Mouse (Mus musculus): ENCODE measurements around the gene Ncaph. TPM values are rescaled to one million over a fixed set of nuclear protein-coding genes. Genes with fewer than 3 reads are reported as not detected.
"Not testable (repeated sequence)": the region's sequence is repeated elsewhere in the genome, so short reads cannot be mapped to it uniquely, and the experiment has no call there.

Ncaph gene
- polyA plus RNA-seq, 1 experiment from 2014 or later: 83.7 TPM

- H3K4me3 ChIP-seq: no peak overlapping the region
- H3K9me3 ChIP-seq: no peaks in the 10 kb centered on the region
- DNase-seq (ENCODE audit: low spot score): no peak
- H3K36me3 ChIP-seq: peaks cover 33% of the 10 kb centered on the region
- H3K4me1 ChIP-seq (replicated peaks): peaks cover 34% of the 10 kb centered on the region
- no peaks in the 10 kb centered on the region for H3K27me3 ChIP-seq (ENCODE audit: insufficient read depth, poor library complexity, severe bottlenecking)
- no peak overlapping the region for H3K27ac ChIP-seq
- WGBS: 87% methylated on average over 10 of the region's 10 CpGs
These were observed 4.2 kb upstream of the Ncaph start for GRCm38 (mm10) chr2:127137838-127138420.

- Histone ChIP-seq H3K9me3 (no peaks in the 10 kb centered on the region), H3K4me1 (replicated peaks) (peaks cover 34% of the 10 kb centered on the region), H3K36me3 (peaks cover 33% of the 10 kb centered on the region), H3K27me3 (ENCODE audit: insufficient read depth, poor library complexity, severe bottlenecking) (no peaks in the 10 kb centered on the region), H3K27ac (0 out of 2 replicates have a peak overlapping the region, but pooled peaks have one; percentile 35), H3K4me3 (no peak overlapping the region)
- DNase-seq (ENCODE audit: low spot score): peak; percentile 14
- WGBS: 45% methylated on average over 5 of the region's 5 CpGs
These were observed 3.2 kb upstream of the Ncaph start for GRCm38 (mm10) chr2:127136979-127137378.

GRCm38 (mm10) chr2:127135255-127135654 lies 1.5 kb upstream of the Ncaph start:
- Histone ChIP-seq H3K4me1 (replicated peaks) (peaks cover 41% of the 10 kb centered on the region), H3K36me3 (peaks cover 20% of the 10 kb centered on the region)
- H3K27me3 ChIP-seq (ENCODE audit: insufficient read depth, poor library complexity, severe bottlenecking); DNase-seq (ENCODE audit: low spot score); H3K9me3 ChIP-seq; H3K27ac ChIP-seq; H3K4me3 ChIP-seq: not testable (repeated sequence)
- WGBS: 38% methylated on average over 3 of the region's 3 CpGs

GRCm38 (mm10) chr2:127131353-127131752 lies 2.4 kb downstream of the Ncaph start:
- 80% methylated on average over 8 of the region's 8 CpGs for WGBS
- H3K4me3 ChIP-seq: no peak overlapping the region

GRCm38 (mm10) chr2:127128926-127129325 lies 4.8 kb downstream of the Ncaph start:
- Histone ChIP-seq H3K4me1 (replicated peaks) (peaks cover 23% of the 10 kb centered on the region), H3K9me3 (no peaks in the 10 kb centered on the region), H3K4me3 (no peak overlapping the region), H3K36me3 (peaks cover 60% of the 10 kb centered on the region), H3K27ac (no peak overlapping the region), H3K27me3 (ENCODE audit: insufficient read depth, poor library complexity, severe bottlenecking) (no peaks in the 10 kb centered on the region)
- DNase-seq (ENCODE audit: low spot score): no peak
- 91% methylated on average over 5 of the region's 5 CpGs for WGBS

More at GRCm38 (mm10) chr2:127131353-127131752, 2.4 kb downstream of the Ncaph start:
- Histone ChIP-seq H3K36me3 (peaks cover 36% of the 10 kb centered on the region), H3K4me1 (replicated peaks) (peaks cover 31% of the 10 kb centered on the region), H3K27me3 (ENCODE audit: insufficient read depth, poor library complexity, severe bottlenecking) (no peaks in the 10 kb centered on the region), H3K9me3 (no peaks in the 10 kb centered on the region), H3K27ac (no peak overlapping the region)
- DNase-seq (ENCODE audit: low spot score): no peak

- 92% methylated on average over 8 of the region's 8 CpGs for WGBS
- H3K9me3 ChIP-seq: no peaks in the 10 kb centered on the region
- DNase-seq (ENCODE audit: low spot score): no peak
- no peak overlapping the region for H3K4me3 ChIP-seq
- no peak overlapping the region for H3K27ac ChIP-seq
- H3K27me3 ChIP-seq (ENCODE audit: insufficient read depth, poor library complexity, severe bottlenecking): no peaks in the 10 kb centered on the region
- H3K4me1 ChIP-seq (replicated peaks): no peaks in the 10 kb centered on the region
- peaks cover 99% of the 10 kb centered on the region for H3K36me3 ChIP-seq
These were observed 12.0 kb downstream of the Ncaph start for GRCm38 (mm10) chr2:127121591-127122235.

GRCm38 (mm10) chr2:127108986-127109385 lies 24.8 kb downstream of the Ncaph start:
- H3K4me3 ChIP-seq: no peak overlapping the region
- no peaks in the 10 kb centered on the region for H3K27me3 ChIP-seq (ENCODE audit: insufficient read depth, poor library complexity, severe bottlenecking)
- DNase-seq (ENCODE audit: low spot score): no peak
- no peak overlapping the region for H3K27ac ChIP-seq
- H3K4me1 ChIP-seq (replicated peaks): no peaks in the 10 kb centered on the region
- H3K9me3 ChIP-seq: no peaks in the 10 kb centered on the region
- WGBS: 94% methylated on average over 4 of the region's 4 CpGs
- peaks cover 100% of the 10 kb centered on the region for H3K36me3 ChIP-seq

GRCm38 (mm10) chr2:127092000-127092399 lies 41.8 kb downstream of the Ncaph start:
- Histone ChIP-seq H3K9me3 (no peaks in the 10 kb centered on the region), H3K27me3 (ENCODE audit: insufficient read depth, poor library complexity, severe bottlenecking) (no peaks in the 10 kb centered on the region), H3K4me1 (replicated peaks) (no peaks in the 10 kb centered on the region), H3K36me3 (0 out of 2 replicates have a peak, but pooled peaks cover 3% of the 10 kb centered on the region), H3K4me3 (no peak overlapping the region), H3K27ac (no peak overlapping the region)
- 78% methylated on average over 8 of the region's 8 CpGs for WGBS
- no peak for DNase-seq (ENCODE audit: low spot score)

GRCm38 (mm10) chr2:127090151-127090550 lies 43.6 kb downstream of the Ncaph start:
- H3K27ac ChIP-seq; H3K4me3 ChIP-seq; H3K36me3 ChIP-seq; DNase-seq (ENCODE audit: low spot score); H3K9me3 ChIP-seq; H3K4me1 ChIP-seq (replicated peaks); H3K27me3 ChIP-seq (ENCODE audit: insufficient read depth, poor library complexity, severe bottlenecking): not testable (repeated sequence)

- WGBS: 94% methylated on average over 5 of the region's 5 CpGs
- H3K9me3 ChIP-seq: no peaks in the 10 kb centered on the region
These were observed 47.5 kb downstream of the Ncaph start for GRCm38 (mm10) chr2:127086235-127086634.

GRCm38 (mm10) chr2:127080591-127081218 lies 53.0 kb downstream of the Ncaph start:
- H3K9me3 ChIP-seq: no peaks in the 10 kb centered on the region
- 92% methylated on average over 11 of the region's 11 CpGs for WGBS
- H3K27ac ChIP-seq: no peak overlapping the region

More at GRCm38 (mm10) chr2:127086235-127086634, 47.5 kb downstream of the Ncaph start:
- Histone ChIP-seq H3K4me3 (no peak overlapping the region), H3K27ac (no peak overlapping the region), H3K27me3 (ENCODE audit: insufficient read depth, poor library complexity, severe bottlenecking) (no peaks in the 10 kb centered on the region), H3K4me1 (replicated peaks) (no peaks in the 10 kb centered on the region), H3K36me3 (0 out of 2 replicates have a peak, but pooled peaks cover 3% of the 10 kb centered on the region)
- no peak for DNase-seq (ENCODE audit: low spot score)

GRCm38 (mm10) chr2:127079881-127080590 lies 53.7 kb downstream of the Ncaph start:
- DNase-seq (ENCODE audit: low spot score): no peak
- 0 out of 2 replicates have a peak, but pooled peaks cover 4% of the 10 kb centered on the region for H3K36me3 ChIP-seq
- H3K9me3 ChIP-seq: no peaks in the 10 kb centered on the region
- no peak overlapping the region for H3K4me3 ChIP-seq
- H3K27me3 ChIP-seq (ENCODE audit: insufficient read depth, poor library complexity, severe bottlenecking): no peaks in the 10 kb centered on the region
- WGBS: 88% methylated on average over 11 of the region's 11 CpGs
- H3K4me1 ChIP-seq (replicated peaks): no peaks in the 10 kb centered on the region
- H3K27ac ChIP-seq: no peak overlapping the region

More at GRCm38 (mm10) chr2:127080591-127081218, 53.0 kb downstream of the Ncaph start:
- no peak for DNase-seq (ENCODE audit: low spot score)
- Histone ChIP-seq H3K4me3 (no peak overlapping the region), H3K4me1 (replicated peaks) (no peaks in the 10 kb centered on the region), H3K27me3 (ENCODE audit: insufficient read depth, poor library complexity, severe bottlenecking) (no peaks in the 10 kb centered on the region), H3K36me3 (0 out of 2 replicates have a peak, but pooled peaks cover 4% of the 10 kb centered on the region)
